Mouse (Mus musculus) heart, embryonic 14.5 days (tissue): Measurements from ENCODE around the gene Specc1. TPM values are rescaled to one million over a fixed set of nuclear protein-coding genes. Genes with fewer than 3 reads are reported as not detected.
A peak's percentile ranks its signal among the peaks of the same experiment; 100 is the strongest.

Experiments used
- ATAC-seq: fragments of 200-750 bp; cut with Nextera tagmentation; 2 replicates; pipeline ENCODE4 v1.8.0; 2017; ENCODE audit warnings: low read depth, moderate TSS enrichment; ENCODE audit not compliant: insufficient number of reproducible peaks, insufficient read depth, low FRiP score
- H3K27ac ChIP-seq, 2 experiments: fragments of 200-500 bp in 1 of 2; fragments of 300-500 bp in 1 of 2; sonication (generic) in 1 of 2; replicated peaks in 1 of 2; 2 replicates each; pipeline ENCODE4 v1.5.1; 2012 to 2014; ENCODE audit warnings: low read depth in 2 of 2, low read length in 2 of 2, control low read depth in 1 of 2, mild to moderate bottlenecking in 1 of 2, mixed read lengths in 1 of 2; ENCODE audit not compliant: control insufficient read depth in 1 of 2, insufficient read depth in 1 of 2
- H3K27me3 ChIP-seq: fragments of 300-500 bp; sonication (generic); 2 replicates; pipeline ENCODE4 v1.6.1; 2014; ENCODE audit warnings: mild to moderate bottlenecking, low read length, control low read depth; ENCODE audit not compliant: control insufficient read depth, insufficient read depth
- H3K36me3 ChIP-seq: fragments of 300-500 bp; sonication (generic); 2 replicates; pipeline ENCODE4 v1.6.1; 2014; ENCODE audit warnings: mild to moderate bottlenecking, control low read depth, low read length, mixed read lengths; ENCODE audit not compliant: control insufficient read depth, insufficient read depth
- H3K4me1 ChIP-seq, 2 experiments: fragments of 200-500 bp in 1 of 2; fragments of 300-500 bp in 1 of 2; sonication (generic) in 1 of 2; 2 replicates each; pipeline ENCODE4 v1.6.1; 2012 to 2014; ENCODE audit warnings: low read length in 2 of 2, control low read depth in 1 of 2, mixed read lengths in 1 of 2; ENCODE audit not compliant: control insufficient read depth in 2 of 2, insufficient read depth in 2 of 2
- H3K4me2 ChIP-seq: fragments of 300-500 bp; sonication (generic); 2 replicates; pipeline ENCODE4 v1.6.1; 2014; ENCODE audit warnings: mild to moderate bottlenecking, low read length
- H3K4me3 ChIP-seq, 2 experiments: fragments of 200-500 bp in 1 of 2; fragments of 300-500 bp in 1 of 2; sonication (generic) in 1 of 2; 2 replicates each; pipeline ENCODE4 v1.5.1; 2012 to 2014; ENCODE audit warnings: low read length in 2 of 2, mild to moderate bottlenecking in 2 of 2, control low read depth in 1 of 2, low read depth in 1 of 2, moderate library complexity in 1 of 2; ENCODE audit not compliant: control insufficient read depth in 1 of 2, insufficient read depth in 1 of 2
- H3K9ac ChIP-seq: fragments of 300-500 bp; sonication (generic); 2 replicates; pipeline ENCODE4 v1.6.1; 2014; ENCODE audit warnings: mild to moderate bottlenecking, low read length
- H3K9me3 ChIP-seq: fragments of 300-500 bp; sonication (generic); 2 replicates; pipeline ENCODE4 v1.6.1; 2016; ENCODE audit warnings: low read length, control low read depth; ENCODE audit not compliant: control insufficient read depth
- WGBS: fragments of 180-500 bp; shearing (Covaris S2); extraction: QIAGEN DNeasy Blood & Tissue Kit; methylation state at CpG from one replicate; pipeline ENCODE4 v1.1.7; 2014; 5-methylcytosine and 5-hydroxymethylcytosine counted together
- polyA plus RNA-seq: library from polyadenylated mRNA; unstranded; fragments of >200 nt; fragmentation: Nextera tagmentation; extraction: Ambion mirVana; gene quantifications from 2 replicates; pipeline ENCODE4 v1.2.1, GENCODE M21; 2014

Specc1 gene
- polyA plus RNA-seq, 1 experiment from 2014 or later, result 12.1 TPM

GRCm38 (mm10) chr11:62200901-62201512, 244.4 kb downstream of the Specc1 start:
- ATAC-seq, result no peak
- WGBS, result 74% methylated on average over 5 of the region's 5 CpGs

GRCm38 (mm10) chr11:62202645-62203044, 246.1 kb downstream of the Specc1 start:
- Histone ChIP-seq H3K27me3 (no peaks in the 10 kb centered on the region), H3K4me3 (no peak overlapping the region), H3K9ac (no peak overlapping the region), H3K9me3 (no peaks in the 10 kb centered on the region), H3K27ac (no peak overlapping the region), H3K4me2 (no peak overlapping the region), H3K4me1 (no peaks in the 10 kb centered on the region), H3K36me3 (no peaks in the 10 kb centered on the region)
- ATAC-seq, result no peak
- WGBS, result 63% methylated on average over 1 of the region's 1 CpGs

More at GRCm38 (mm10) chr11:62200901-62201512, 244.4 kb downstream of the Specc1 start:
- Histone ChIP-seq H3K27me3 (no peaks in the 10 kb centered on the region), H3K9me3 (no peaks in the 10 kb centered on the region), H3K36me3 (no peaks in the 10 kb centered on the region), H3K4me2 (no peak overlapping the region), H3K4me1 (no peaks in the 10 kb centered on the region), H3K9ac (no peak overlapping the region), H3K27ac (no peak overlapping the region), H3K4me3 (no peak overlapping the region)

- Histone ChIP-seq H3K27me3 (no peaks in the 10 kb centered on the region), H3K9ac (no peak overlapping the region)
These were observed 252.5 kb downstream of the Specc1 start for GRCm38 (mm10) chr11:62209111-62209510.

GRCm38 (mm10) chr11:62209891-62210290, 253.3 kb downstream of the Specc1 start:
- Histone ChIP-seq H3K4me3 (no peak overlapping the region), H3K27ac (0 out of 4 replicates have a peak overlapping the region, but pooled peaks of 1 of the 2 experiments have one; percentile 12), H3K9me3 (no peaks in the 10 kb centered on the region), H3K36me3 (no peaks in the 10 kb centered on the region), H3K4me2 (no peak overlapping the region), H3K4me1 (0 out of 4 replicates have a peak, but pooled peaks cover 0 to 3% of the 10 kb centered on the region in 2 experiments), H3K9ac (no peak overlapping the region), H3K27me3 (no peaks in the 10 kb centered on the region)
- WGBS, result 42% methylated on average over 4 of the region's 4 CpGs
- ATAC-seq, result no peak

More at GRCm38 (mm10) chr11:62209111-62209510, 252.5 kb downstream of the Specc1 start:
- Histone ChIP-seq H3K4me3 (no peak overlapping the region), H3K4me2 (no peak overlapping the region), H3K27ac (no peak overlapping the region), H3K4me1 (0 out of 4 replicates have a peak, but pooled peaks cover 0 to 3% of the 10 kb centered on the region in 2 experiments), H3K9me3 (no peaks in the 10 kb centered on the region), H3K36me3 (no peaks in the 10 kb centered on the region)
- no peak for ATAC-seq
- WGBS, result 90% methylated on average over 2 of the region's 2 CpGs

GRCm38 (mm10) chr11:62213384-62213989, 256.9 kb downstream of the Specc1 start:
- no peak overlapping the region for H3K4me2 ChIP-seq
- H3K4me3 ChIP-seq, result no peak overlapping the region
- H3K27ac ChIP-seq, result no peak overlapping the region
- H3K27me3 ChIP-seq, result no peaks in the 10 kb centered on the region
- no peaks in the 10 kb centered on the region for H3K36me3 ChIP-seq
- 86% methylated on average over 12 of the region's 12 CpGs for WGBS
- 0 out of 4 replicates have a peak, but pooled peaks cover 0 to 3% of the 10 kb centered on the region in 2 experiments for H3K4me1 ChIP-seq
- no peak for ATAC-seq
- no peaks in the 10 kb centered on the region for H3K9me3 ChIP-seq
- H3K9ac ChIP-seq, result no peak overlapping the region

- no peaks in the 10 kb centered on the region for H3K27me3 ChIP-seq
- ATAC-seq, result no peak
- WGBS, result 71% methylated on average over 2 of the region's 2 CpGs
- H3K4me3 ChIP-seq, result no peak overlapping the region
- no peaks in the 10 kb centered on the region for H3K36me3 ChIP-seq
- no peak overlapping the region for H3K4me2 ChIP-seq
- H3K27ac ChIP-seq, result no peak overlapping the region
- H3K9ac ChIP-seq, result no peak overlapping the region
- H3K4me1 ChIP-seq, result peaks cover 0 to 2% of the 10 kb centered on the region in 2 experiments; a peak in 1 of 4 replicates
- H3K9me3 ChIP-seq, result no peaks in the 10 kb centered on the region
These were observed 258.5 kb downstream of the Specc1 start for GRCm38 (mm10) chr11:62215107-62215506.

- no peaks in the 10 kb centered on the region for H3K36me3 ChIP-seq
- H3K4me1 ChIP-seq, result peaks cover 11 to 14% of the 10 kb centered on the region in 2 experiments
- ATAC-seq, result no peak
- H3K27me3 ChIP-seq, result no peaks in the 10 kb centered on the region
- no peak overlapping the region for H3K4me3 ChIP-seq
- H3K9me3 ChIP-seq, result no peaks in the 10 kb centered on the region
- H3K4me2 ChIP-seq, result no peak overlapping the region
- H3K9ac ChIP-seq, result no peak overlapping the region
- WGBS, result 85% methylated on average over 6 of the region's 6 CpGs
- no peak overlapping the region for H3K27ac ChIP-seq
These were observed 261.2 kb downstream of the Specc1 start for GRCm38 (mm10) chr11:62217751-62218150.
